Mouse (Mus musculus) erythroblast, adult 5-6 weeks (primary cell): ENCODE results near the gene Mcoln2. TPM values are rescaled to one million over a fixed set of nuclear protein-coding genes. Genes with fewer than 3 reads are reported as not detected.
"Not testable (repeated sequence)": the region's sequence is repeated elsewhere in the genome, so short reads cannot be mapped to it uniquely, and the experiment has no call there.

Experiments used
- ATAC-seq: replicated peaks from 2 replicates; pipeline ENCODE4 v1.8.0; 2016; ENCODE audit warnings: moderate number of reproducible peaks, mild to moderate bottlenecking, moderate TSS enrichment, inconsistent platforms; ENCODE audit not compliant: poor library complexity, low FRiP score, severe bottlenecking
- total RNA-seq, 2 experiments: library from RNA; stranded (forward) in 1 of 2; stranded (reverse) in 1 of 2; fragments of 150-400 nt in 1 of 2; fragments of 200-764, 138-1000 nt in 1 of 2; gene quantifications; 2 replicates each; pipeline versions ENCODE4 v1.2.3 to v1.2.4; 2015 to 2017; ENCODE audit warnings: low replicate concordance in 2 of 2

Mcoln2 gene
- total RNA-seq, 2 experiments from 2014 or later: not detected

GRCm38 (mm10) chr3:146177748-146178582 is 28.3 kb downstream of the Mcoln2 start:
- peak; percentile 76 for ATAC-seq

GRCm38 (mm10) chr3:146180341-146180740 is 30.7 kb downstream of the Mcoln2 start:
- no peak for ATAC-seq

- ATAC-seq: no peak
Observed at GRCm38 (mm10) chr3:146180986-146181385, 31.4 kb downstream of the Mcoln2 start.

- ATAC-seq: no peak
Observed at GRCm38 (mm10) chr3:146184992-146185657, 35.5 kb downstream of the Mcoln2 start.

GRCm38 (mm10) chr3:146186033-146186432 is 36.4 kb downstream of the Mcoln2 start:
- no peak for ATAC-seq

- no peak for ATAC-seq
Observed at GRCm38 (mm10) chr3:146189933-146190332, 40.3 kb downstream of the Mcoln2 start.

- ATAC-seq: no peak
Observed at GRCm38 (mm10) chr3:146192507-146192906, 42.9 kb downstream of the Mcoln2 start.

- ATAC-seq: no peak
Observed at GRCm38 (mm10) chr3:146195153-146195552, 45.5 kb downstream of the Mcoln2 start.

GRCm38 (mm10) chr3:146196301-146196700 is 46.7 kb downstream of the Mcoln2 start:
- no peak for ATAC-seq

GRCm38 (mm10) chr3:146196780-146197743 is 47.4 kb downstream of the Mcoln2 start:
- no peak for ATAC-seq

GRCm38 (mm10) chr3:146197785-146198184 is 48.2 kb downstream of the Mcoln2 start:
- no peak for ATAC-seq

- no peak for ATAC-seq
Observed at GRCm38 (mm10) chr3:146198803-146199481, 49.3 kb downstream of the Mcoln2 start.

- no peak for ATAC-seq
Observed at GRCm38 (mm10) chr3:146199486-146199885, 49.9 kb downstream of the Mcoln2 start.

- no peak for ATAC-seq
Observed at GRCm38 (mm10) chr3:146204375-146204774, 54.7 kb downstream of the Mcoln2 start.

GRCm38 (mm10) chr3:146205305-146205704 is 55.7 kb downstream of the Mcoln2 start:
- ATAC-seq: no peak

GRCm38 (mm10) chr3:146206635-146207034 is 57.0 kb downstream of the Mcoln2 start:
- ATAC-seq: no peak

- no peak for ATAC-seq
Observed at GRCm38 (mm10) chr3:146207440-146207839, 57.8 kb downstream of the Mcoln2 start.

GRCm38 (mm10) chr3:146209759-146210158 is 60.1 kb downstream of the Mcoln2 start:
- ATAC-seq: not testable (repeated sequence)

- ATAC-seq: no peak
Observed at GRCm38 (mm10) chr3:146211141-146211747, 61.6 kb downstream of the Mcoln2 start.
